Mouse (Mus musculus): ENCODE measurements at regions not wholly inside any gene's neighbourhood (a gene's known extent, or its start where the extent isn't known, plus 50 kb on each side); places are given as distances from the start of the nearest gene placed in this dataset.

DNA sequence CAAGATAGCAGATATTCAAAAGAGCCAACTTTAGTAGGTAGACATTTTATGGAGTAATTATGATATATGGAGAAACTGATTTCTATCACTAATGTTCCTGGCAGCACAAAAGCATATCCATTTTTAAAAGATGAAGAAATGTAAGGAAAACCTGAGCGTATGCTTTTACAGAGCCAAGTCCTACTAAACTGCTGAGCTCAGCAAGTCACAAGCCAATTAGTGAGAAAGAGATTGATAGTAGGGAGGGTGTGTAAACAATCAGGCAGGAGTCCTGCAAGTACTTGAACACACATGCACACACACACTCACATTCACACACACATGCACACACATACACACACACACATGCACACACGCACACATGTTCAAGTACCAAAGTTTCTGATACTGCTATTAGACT is 140.6 kb downstream of the Pcdh20 start:
- TF ChIP-seq CTCF (IDR thresholded peaks at IDR 0.05; ENCODE audit: low read depth): no peak
- no peak for TF ChIP-seq EP300 (IDR thresholded peaks at IDR 0.05; ENCODE audit: low read depth)

All from heart, postnatal 0 days (tissue).